Mouse (Mus musculus) lung, postnatal 25 days (tissue): ENCODE data around the gene Itih4.

ENCODE experiments used
- DNase-seq: peaks from one replicate; pipeline ENCODE4 v3.0.0; 2022; ENCODE audit warnings: low spot score

Itih4 gene

GRCm38 (mm10) chr14:30879794-30880193 is 6.5 kb upstream of the Itih4 start:
- no peak for DNase-seq

DNA sequence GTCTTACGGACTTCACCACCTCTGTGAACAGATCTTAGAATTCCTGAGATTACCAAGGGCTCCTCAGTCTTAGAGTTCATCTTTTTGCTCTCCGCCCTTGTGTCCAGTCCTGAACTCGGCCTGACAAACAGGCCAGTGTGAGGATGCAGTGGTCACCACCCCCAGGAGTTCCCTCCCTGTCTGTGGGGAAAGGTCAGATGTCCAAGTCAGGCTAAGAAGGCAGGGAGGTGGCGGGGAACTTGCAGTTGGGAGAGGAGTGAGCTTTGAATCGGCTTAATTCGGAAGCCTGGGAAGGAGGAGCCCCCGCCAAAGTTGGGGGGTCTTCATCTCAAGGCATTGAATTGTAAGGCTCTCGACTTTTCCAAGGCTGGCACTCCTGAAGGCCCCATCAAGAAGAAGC is 6.0 kb upstream of the Itih4 start:
- DNase-seq = no peak

GRCm38 (mm10) chr14:30880811-30881717 is 5.2 kb upstream of the Itih4 start:
- peak; percentile 74 for DNase-seq

DNA sequence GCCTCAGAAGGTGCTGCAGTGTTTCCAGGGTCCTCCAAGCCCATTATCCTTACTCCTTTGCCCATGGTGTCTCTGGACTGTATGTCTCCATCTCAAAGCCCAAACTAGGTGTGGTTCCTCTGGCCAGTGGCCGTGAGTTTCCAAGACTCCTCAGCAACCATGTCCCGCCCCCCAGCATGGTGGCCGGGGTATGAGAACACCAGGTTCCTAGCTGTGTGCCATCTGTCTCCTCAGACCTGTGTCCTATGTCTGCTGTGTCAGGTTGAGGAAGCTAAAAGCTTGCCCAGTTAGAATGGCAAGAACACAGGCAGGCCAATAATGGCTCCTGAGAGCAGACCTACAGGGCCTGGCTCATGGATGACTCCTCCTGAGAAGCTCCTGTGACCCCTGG is 4.6 kb upstream of the Itih4 start:
- no peak for DNase-seq

DNA sequence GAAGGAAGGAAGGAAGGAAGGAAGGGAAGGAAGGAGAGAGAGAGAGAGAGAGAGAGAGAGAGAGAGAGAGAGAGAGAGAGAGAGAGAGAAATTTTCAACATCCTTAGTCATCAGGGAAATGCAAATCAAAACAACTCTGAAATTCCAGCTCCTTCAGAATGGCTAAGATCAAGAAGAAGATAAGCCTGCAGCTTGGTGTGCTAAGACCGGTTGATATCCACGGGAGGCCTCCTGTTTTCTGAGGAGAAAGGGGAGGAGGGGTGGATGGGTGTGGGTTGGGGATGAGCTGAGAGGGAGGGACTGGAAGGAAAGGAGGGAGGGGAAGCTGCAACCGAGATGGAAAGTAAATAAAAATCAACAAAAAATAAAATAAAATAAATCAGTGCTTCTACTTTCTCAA is 978 bp upstream of the Itih4 start:
- DNase-seq = no peak

DNA sequence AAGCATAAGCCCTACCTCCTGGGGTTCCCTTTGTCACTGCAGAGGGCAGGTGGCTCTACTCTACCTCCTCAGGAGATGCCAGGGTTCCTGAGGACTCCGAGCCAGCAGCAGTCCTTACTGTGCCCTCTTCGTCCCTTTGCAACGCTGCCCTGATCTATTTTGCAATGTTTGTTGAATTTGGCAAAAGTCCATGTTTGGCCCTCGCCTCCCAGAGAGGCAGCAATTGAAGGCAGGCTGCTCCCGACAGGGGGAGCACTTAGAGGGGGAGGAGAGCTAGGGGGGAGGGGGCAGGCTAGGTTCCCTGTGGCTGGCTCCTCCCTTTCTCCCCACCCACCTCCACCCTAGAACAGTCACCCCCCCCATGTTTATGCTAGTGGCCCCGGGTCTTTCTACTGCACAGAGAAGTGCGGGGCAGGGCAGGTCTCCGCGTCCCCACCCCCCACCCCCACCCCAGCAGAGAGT is 2.0 kb downstream of the Itih4 start:
- peak; percentile 93 for DNase-seq

DNA sequence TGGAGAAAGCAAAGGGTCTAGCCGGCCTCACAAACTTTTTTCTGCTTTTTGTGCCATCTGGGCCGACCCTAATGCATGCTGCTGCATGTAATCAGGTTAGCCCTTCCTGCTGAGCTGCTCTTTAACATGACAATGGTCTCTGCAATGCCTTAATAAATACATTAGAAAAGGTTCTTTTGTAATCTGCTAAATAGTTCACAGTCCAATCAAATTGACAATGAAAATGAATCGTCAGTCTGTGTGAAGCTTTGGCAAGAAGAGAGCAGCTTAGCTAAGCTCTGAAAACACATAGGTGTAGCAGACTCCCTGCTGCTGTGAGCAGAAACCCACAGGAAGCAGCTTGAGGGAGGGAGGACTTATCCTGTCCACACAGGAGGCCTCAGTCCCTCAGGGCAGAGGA is 13.7 kb downstream of the Itih4 start:
- DNase-seq = no peak

GRCm38 (mm10) chr14:30902628-30903027 is 16.4 kb downstream of the Itih4 start:
- no peak for DNase-seq

GRCm38 (mm10) chr14:30903036-30903435 is 16.8 kb downstream of the Itih4 start:
- DNase-seq = no peak

DNA sequence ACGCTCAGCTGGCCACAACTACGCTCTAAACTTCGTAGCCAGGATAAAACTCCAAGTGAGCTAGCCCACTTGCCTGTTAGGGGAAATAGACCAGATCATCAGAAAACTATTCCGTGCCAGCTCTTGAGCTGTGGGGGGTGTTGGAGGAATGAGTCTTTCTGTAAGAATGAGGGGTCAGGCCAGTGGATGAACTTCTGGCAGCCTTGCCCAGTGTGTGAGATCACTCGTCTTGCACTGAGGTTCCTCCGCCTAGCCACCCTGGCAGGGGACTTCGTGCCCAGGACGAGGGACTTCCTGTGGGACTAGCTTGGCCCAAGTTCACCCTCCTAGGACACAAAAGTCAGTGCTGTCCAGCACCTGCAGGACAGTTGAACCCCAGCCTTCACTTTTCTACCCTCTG is 18.0 kb downstream of the Itih4 start:
- no peak for DNase-seq

GRCm38 (mm10) chr14:30906001-30906400 is 19.7 kb downstream of the Itih4 start:
- DNase-seq = no peak

GRCm38 (mm10) chr14:30907814-30908265 is 21.6 kb downstream of the Itih4 start:
- DNase-seq = peak; percentile 88

DNA sequence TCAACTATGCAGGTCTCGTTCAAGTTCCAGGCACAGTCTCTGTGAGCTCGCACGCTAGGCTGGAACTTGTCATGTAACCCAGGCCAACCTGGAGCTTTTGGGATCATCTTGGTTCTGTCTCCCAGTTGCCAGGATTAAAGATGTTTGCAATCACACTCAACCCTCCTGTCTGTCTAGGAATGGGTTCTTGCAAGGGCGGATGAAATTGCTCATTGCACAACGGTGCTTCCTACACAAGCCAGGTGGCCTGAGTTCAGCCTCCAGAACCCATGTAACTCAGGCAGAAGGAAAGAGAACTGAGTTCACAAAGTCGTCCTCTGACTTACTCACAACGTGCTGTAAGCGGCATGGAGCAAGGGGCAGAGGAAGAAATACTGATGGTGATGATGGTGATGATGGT is 24.9 kb downstream of the Itih4 start:
- peak; percentile 52 for DNase-seq

DNA sequence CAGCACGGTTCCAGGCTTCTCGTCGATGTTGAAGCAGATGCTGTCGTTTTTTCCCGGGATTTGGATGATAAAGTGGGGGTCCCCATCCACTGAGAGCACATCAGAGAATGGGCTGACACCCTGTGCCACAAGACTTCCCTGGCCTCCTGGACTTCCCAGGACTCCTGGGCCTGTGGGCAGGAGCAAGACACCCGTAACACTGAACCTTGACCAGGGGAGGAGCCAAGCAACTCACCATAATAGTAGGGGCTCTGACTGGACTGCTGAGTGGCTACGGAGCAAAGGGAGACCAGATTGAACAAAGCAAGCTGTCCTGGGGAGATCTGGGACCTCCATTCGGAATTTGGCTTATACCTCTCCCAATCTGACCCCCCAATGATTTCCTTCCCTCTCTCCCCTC is 26.4 kb downstream of the Itih4 start:
- no peak for DNase-seq

GRCm38 (mm10) chr14:30913404-30913803 is 27.1 kb downstream of the Itih4 start:
- no peak for DNase-seq

GRCm38 (mm10) chr14:30916516-30916915 is 30.2 kb downstream of the Itih4 start:
- DNase-seq = no peak

DNA sequence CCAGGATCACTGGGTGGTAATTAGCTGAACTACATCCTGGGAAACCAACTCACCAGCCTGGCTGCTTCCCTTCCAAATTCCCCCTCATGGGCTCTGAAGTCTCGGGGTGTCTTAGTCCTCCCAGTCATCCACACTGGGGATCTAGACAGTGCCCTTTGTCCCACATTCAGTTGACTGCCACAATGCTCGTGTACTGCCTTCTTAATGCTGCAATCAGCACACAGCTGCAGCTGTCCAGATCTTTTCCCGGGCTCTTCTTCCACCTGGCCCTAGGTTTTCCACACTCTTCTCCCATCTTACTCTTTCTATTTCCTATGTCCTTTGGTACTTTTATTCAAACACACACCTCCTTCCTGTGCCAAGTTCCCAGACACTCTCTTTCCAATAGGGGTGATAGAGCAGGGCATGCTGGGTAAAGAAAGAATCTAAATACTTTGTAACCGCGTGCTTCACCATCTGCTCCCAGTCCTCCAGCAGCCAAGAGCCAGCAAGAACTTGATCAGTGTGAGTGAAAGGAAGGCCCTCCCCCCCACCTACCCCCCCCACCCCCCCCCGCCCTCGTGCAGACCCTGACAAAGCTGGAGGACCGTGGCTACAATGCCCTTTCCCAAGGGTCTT is 35.9 kb downstream of the Itih4 start:
- DNase-seq = no peak

DNA sequence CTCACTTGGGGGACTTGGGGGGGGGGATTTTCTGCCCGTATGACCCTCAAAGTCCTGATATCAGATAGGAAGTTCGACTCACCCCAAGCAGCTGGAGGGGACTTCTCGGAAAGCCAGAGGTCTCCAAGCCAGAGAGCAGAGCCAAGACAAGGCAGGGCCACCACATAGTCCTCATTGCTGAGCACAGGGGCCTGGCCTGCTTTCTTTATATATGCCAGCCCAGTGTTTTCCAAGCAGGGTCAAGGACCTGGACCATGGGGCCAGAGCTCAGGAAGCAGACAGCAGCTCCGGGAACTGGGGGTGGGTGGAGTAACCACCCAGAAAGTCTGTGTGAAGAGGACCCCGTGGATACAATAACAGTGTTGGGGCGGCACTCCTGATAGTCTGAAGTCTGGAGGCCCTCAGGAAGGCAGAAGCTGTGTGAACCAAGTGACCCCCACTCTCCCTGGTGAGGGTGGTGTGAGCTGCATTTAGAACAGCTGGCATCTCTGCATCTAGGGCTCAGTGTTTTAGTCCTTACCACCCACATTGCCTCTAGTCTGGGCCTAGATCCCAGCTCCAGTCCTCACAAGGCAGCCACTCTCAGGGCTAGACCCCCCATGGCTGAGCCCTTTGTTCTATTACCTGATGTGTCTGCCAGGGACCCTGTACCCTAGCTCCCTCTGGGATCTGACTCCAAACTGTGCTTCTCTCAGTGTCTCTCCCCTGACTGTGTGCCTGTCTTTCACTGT is 37.3 kb downstream of the Itih4 start, which contains the start of gene Itih3:
Gene Itih3 (minus strand): TSS at position 386 of the 731 bp plus-strand sequence.
- DNase-seq = no peak

DNA sequence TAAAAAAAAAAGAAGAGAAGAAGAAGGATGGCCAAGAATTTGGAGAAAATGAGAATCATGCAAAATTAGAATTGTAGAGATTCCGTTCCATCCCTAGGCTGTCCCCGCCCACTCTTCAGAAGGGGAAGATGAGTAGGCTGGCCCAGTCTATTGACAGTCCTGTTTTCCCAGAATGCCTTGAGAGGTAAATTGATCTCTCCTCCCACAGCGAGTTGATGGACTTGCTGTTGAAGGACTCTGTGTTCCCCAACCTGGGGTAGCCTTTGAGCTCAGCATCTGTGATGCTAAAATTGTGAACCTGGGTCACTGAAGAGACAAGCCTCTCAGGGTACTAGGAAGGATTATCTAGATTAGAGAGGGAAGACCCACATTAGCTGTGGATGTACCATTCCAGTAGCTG is 39.2 kb downstream of the Itih4 start:
- no peak for DNase-seq

DNA sequence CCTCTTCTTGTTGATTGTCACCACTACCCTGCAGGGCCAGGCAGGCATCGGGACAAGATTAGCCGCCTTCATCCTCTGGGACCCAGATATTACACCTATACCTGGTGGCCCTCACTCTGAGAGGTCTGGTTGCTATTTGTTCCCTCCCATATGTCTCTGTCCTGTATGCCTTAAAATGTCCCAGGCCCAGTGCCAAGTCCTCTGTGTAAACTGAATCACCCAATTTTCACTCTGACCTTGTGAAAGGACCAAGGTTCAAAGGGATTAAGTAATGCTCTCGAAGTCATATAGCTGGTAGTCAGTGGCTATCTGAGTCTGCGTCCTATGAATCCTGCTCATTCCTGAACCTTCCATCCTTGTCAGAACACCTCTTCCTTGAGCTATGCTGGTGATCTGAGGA is 44.1 kb downstream of the Itih4 start:
- no peak for DNase-seq

- no peak for DNase-seq
Observed at GRCm38 (mm10) chr14:30933351-30933750, 47.1 kb downstream of the Itih4 start.

DNA sequence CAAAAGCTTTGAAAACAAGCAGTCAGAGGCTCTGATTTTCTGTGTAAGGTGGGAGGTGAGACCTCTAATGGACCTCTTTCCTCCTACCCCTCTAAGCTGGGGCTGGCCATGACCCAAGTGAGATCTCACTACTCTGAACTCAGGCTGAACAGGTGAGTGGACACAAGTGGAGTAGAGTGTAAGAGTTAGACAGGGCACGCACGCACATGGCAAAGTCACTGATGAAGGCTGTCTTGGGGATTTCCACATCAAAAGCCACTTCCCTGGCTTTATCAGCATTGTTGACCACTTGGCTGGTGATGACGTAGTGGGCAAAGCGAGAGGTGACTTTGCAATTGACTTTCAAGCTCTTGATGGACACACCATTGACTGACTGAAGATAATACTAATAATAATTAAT is 56.0 kb downstream of the Itih4 start:
- peak; percentile 39 for DNase-seq

DNA sequence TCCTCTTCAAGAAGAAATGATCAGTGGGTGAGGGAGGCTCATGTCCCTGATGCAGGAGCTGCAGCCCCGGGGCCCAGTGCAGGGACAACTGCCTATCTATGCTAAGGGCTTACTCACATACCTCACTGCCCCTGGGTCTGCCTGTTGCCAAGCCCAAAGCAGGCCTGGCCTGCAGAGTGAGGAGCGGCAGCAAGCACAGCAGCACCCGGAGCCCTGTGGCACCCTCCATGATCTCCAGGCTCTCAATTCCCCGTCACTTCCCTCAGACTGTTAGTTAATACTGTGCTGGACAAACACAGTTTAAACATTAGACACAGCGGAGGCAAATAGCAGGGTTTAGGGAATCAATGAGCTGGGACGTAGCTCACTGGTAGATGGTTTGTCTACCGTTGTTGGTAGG is 56.8 kb downstream of the Itih4 start, which contains the start of gene Itih1:
Gene Itih1 (minus strand): TSS at position 252 of the 400 bp plus-strand sequence.
- no peak for DNase-seq
